Mouse (Mus musculus) intestine, postnatal 0 days (tissue): ENCODE measurements around the gene Osbpl10. TPM values are rescaled to one million over a fixed set of nuclear protein-coding genes. Genes with fewer than 3 reads are reported as not detected.

Source experiments
- ATAC-seq: fragments of 200-750 bp; cut with Nextera tagmentation; 2 replicates; pipeline ENCODE4 v1.8.0; 2017; ENCODE audit warnings: mild to moderate bottlenecking, moderate TSS enrichment, moderate library complexity
- H3K27ac ChIP-seq: fragments of 300-500 bp; sonication (generic); 2 replicates; pipeline ENCODE4 v1.5.1; 2014; ENCODE audit warnings: mild to moderate bottlenecking, low read depth, low read length, moderate library complexity
- H3K27me3 ChIP-seq: fragments of 300-500 bp; sonication (generic); replicated peaks from 2 replicates; pipeline ENCODE4 v1.6.1; 2014; ENCODE audit warnings: low read length, mixed read lengths; ENCODE audit not compliant: control insufficient read depth, insufficient read depth
- H3K36me3 ChIP-seq: fragments of 300-500 bp; sonication (generic); 2 replicates; pipeline ENCODE4 v1.6.1; 2014; ENCODE audit warnings: mild to moderate bottlenecking, moderate library complexity; ENCODE audit not compliant: control insufficient read depth, insufficient read depth
- H3K4me1 ChIP-seq: fragments of 300-500 bp; sonication (generic); replicated peaks from 2 replicates; pipeline ENCODE4 v1.6.1; 2014; ENCODE audit warnings: antibody characterized with exemption, low read length, mixed read lengths; ENCODE audit not compliant: control insufficient read depth, insufficient read depth
- H3K4me2 ChIP-seq: fragments of 300-500 bp; sonication (generic); replicated peaks from 2 replicates; pipeline ENCODE4 v1.6.1; 2014; ENCODE audit warnings: low read depth, mild to moderate bottlenecking, moderate library complexity
- H3K4me3 ChIP-seq: fragments of 300-500 bp; sonication (generic); 2 replicates; pipeline ENCODE4 v1.5.1; 2014; ENCODE audit warnings: low read depth, low read length
- H3K9ac ChIP-seq: fragments of 300-500 bp; sonication (generic); 2 replicates; pipeline ENCODE4 v1.6.1; 2014; ENCODE audit warnings: mild to moderate bottlenecking, low read depth, low read length
- H3K9me3 ChIP-seq: fragments of 300-500 bp; sonication (generic); 2 replicates; pipeline ENCODE4 v1.6.1; 2016; ENCODE audit warnings: mixed run types; ENCODE audit not compliant: control insufficient read depth
- CTCF ChIP-seq: sonication (generic); IDR thresholded peaks from 2 replicates; pipeline ENCODE4 v1.5.1; 2016; ENCODE audit warnings: low read depth, mild to moderate bottlenecking, control low read depth, antibody characterized with exemption, moderate library complexity
- WGBS: fragments of 180-500 bp; shearing (Covaris S2); extraction: QIAGEN DNeasy Blood & Tissue Kit; methylation state at CpG from one replicate; pipeline ENCODE4 v1.1.7; 2014; 5-methylcytosine and 5-hydroxymethylcytosine counted together
- polyA plus RNA-seq: library from polyadenylated mRNA; unstranded; fragments of >200 nt; fragmentation: Nextera tagmentation; extraction: Ambion mirVana; gene quantifications from 2 replicates; pipeline ENCODE4 v1.2.1, GENCODE M21; 2015

The Osbpl10 gene
- polyA plus RNA-seq, 1 experiment from 2014 or later: 4.3 TPM

DNA sequence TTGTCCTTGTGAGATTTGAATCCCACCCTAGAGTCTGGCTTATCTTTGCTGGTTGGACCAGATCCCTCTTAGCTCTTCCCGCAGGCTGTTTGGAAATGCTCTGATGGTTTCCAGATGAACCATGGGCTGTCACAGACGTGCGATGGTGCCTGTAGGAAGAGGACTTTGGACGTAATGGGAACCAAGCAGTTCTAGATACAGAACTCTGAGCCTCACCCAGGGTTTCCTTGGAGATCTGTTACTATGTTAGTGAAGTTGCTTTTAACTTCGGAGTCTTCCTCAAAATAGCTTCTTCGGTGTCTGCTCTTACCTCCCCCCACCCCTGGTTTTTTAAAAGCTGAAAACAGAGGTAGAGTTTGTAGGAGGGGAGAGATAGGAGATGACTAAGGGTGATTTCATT, 1.6 kb downstream of the Osbpl10 start:
- no peaks in the 10 kb centered on the region for H3K27me3 ChIP-seq
- no peak for ATAC-seq
- H3K4me2 ChIP-seq: peak overlapping the region; percentile 95
- H3K4me3 ChIP-seq: 0 out of 2 replicates have a peak overlapping the region, but pooled peaks have one; percentile 84
- WGBS: 30% methylated on average over 6 of the region's 6 CpGs
- TF ChIP-seq CTCF: no peak
- H3K9me3 ChIP-seq: no peaks in the 10 kb centered on the region
- H3K27ac ChIP-seq: 0 out of 2 replicates have a peak overlapping the region, but pooled peaks have one; percentile 28
- no peak overlapping the region for H3K9ac ChIP-seq
- H3K36me3 ChIP-seq: no peaks in the 10 kb centered on the region
- H3K4me1 ChIP-seq: peaks cover 11% of the 10 kb centered on the region

DNA sequence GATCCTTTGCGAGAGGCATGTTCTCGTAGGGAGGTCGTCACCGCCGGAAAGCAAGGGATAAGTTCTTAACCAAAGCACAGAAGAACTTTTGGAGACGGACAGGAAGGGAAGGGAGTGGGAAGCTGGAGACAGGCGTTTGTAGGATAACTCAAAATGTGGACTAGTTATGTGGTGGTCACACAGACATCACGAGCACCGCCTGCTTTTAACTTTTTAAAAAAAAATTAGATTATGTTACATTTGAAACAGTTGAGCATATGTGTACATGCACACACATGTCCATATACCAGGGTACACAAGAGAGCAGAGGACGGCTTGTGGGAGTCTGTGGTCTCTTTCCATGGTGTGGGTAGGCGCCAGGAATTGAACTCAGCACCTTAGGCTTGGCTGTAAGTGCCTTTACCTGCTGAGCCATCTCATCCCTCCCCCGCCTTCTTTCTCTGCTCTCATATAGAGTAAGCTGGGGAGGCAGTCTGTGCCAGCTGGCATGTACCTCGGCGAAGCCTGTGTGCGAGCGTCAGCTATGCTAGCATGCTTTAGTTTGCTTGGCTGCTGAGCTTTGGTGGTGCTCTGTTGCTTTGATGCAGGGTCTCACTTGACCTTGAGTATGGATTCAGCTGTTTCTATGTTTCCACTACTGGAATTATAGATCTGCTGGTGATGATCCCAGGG, 4.5 kb downstream of the Osbpl10 start, which contains the start of gene Rps27rt:
Gene Rps27rt (minus strand): TSS at position 51 of the 672 bp plus-strand sequence.
- WGBS: 94% methylated on average over 16 of the region's 16 CpGs
- peaks cover 11% of the 10 kb centered on the region for H3K4me1 ChIP-seq
- H3K4me3 ChIP-seq: no peak within 1 kb of the TSS
- no peaks in the 10 kb centered on the region for H3K27me3 ChIP-seq
- no peak within 1 kb of the TSS for H3K9ac ChIP-seq
- no peak within 1 kb of the TSS for H3K27ac ChIP-seq
- no peak within 1 kb of the TSS for H3K4me2 ChIP-seq
- H3K36me3 ChIP-seq: no peaks in the 10 kb centered on the region
- ATAC-seq: no peak
- TF ChIP-seq CTCF: no peak
- no peaks in the 10 kb centered on the region for H3K9me3 ChIP-seq

DNA sequence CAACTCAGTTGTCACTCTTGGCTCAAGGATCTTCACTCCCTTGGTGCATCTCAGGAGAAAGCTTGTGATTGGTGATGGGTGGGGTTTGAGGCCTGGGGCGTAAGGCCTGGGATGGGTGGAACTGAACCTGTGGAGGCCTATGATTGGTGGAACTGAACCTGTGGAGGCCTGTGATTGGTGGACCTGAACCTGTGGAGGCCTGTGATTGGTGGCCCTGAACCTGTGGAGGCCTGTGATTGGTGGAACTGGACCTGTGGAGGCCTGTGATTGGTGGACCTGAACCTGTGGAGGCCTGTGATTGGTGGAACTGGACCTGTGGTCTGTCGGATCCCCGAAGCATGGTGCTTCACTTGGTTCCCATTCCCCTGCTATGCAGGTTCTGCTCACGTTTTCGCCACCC, 7.4 kb downstream of the Osbpl10 start:
- WGBS: 92% methylated on average over 5 of the region's 5 CpGs
- no peak overlapping the region for H3K9ac ChIP-seq

GRCm38 (mm10) chr9:114986361-114986760, 8.0 kb downstream of the Osbpl10 start:
- Histone ChIP-seq H3K27me3 (no peaks in the 10 kb centered on the region), H3K27ac (no peak overlapping the region), H3K36me3 (no peaks in the 10 kb centered on the region), H3K9ac (no peak overlapping the region), H3K4me3 (no peak overlapping the region), H3K4me2 (no peak overlapping the region), H3K9me3 (no peaks in the 10 kb centered on the region), H3K4me1 (no peaks in the 10 kb centered on the region)
- no peak for TF ChIP-seq CTCF
- WGBS: 88% methylated on average over 5 of the region's 5 CpGs
- no peak for ATAC-seq

More for the DNA sequence above, 7.4 kb downstream of the Osbpl10 start:
- H3K4me2 ChIP-seq: no peak overlapping the region
- H3K4me3 ChIP-seq: no peak overlapping the region
- no peak for ATAC-seq
- no peaks in the 10 kb centered on the region for H3K36me3 ChIP-seq
- no peak overlapping the region for H3K27ac ChIP-seq
- no peak for TF ChIP-seq CTCF
- no peaks in the 10 kb centered on the region for H3K9me3 ChIP-seq
- H3K27me3 ChIP-seq: no peaks in the 10 kb centered on the region
- no peaks in the 10 kb centered on the region; the same call in 1 of the 2 replicates for H3K4me1 ChIP-seq

- TF ChIP-seq CTCF: no peak
- WGBS: 96% methylated on average over 3 of the region's 3 CpGs
- H3K27me3 ChIP-seq: no peaks in the 10 kb centered on the region
Measured at GRCm38 (mm10) chr9:114988029-114988428, 9.7 kb downstream of the Osbpl10 start.

DNA sequence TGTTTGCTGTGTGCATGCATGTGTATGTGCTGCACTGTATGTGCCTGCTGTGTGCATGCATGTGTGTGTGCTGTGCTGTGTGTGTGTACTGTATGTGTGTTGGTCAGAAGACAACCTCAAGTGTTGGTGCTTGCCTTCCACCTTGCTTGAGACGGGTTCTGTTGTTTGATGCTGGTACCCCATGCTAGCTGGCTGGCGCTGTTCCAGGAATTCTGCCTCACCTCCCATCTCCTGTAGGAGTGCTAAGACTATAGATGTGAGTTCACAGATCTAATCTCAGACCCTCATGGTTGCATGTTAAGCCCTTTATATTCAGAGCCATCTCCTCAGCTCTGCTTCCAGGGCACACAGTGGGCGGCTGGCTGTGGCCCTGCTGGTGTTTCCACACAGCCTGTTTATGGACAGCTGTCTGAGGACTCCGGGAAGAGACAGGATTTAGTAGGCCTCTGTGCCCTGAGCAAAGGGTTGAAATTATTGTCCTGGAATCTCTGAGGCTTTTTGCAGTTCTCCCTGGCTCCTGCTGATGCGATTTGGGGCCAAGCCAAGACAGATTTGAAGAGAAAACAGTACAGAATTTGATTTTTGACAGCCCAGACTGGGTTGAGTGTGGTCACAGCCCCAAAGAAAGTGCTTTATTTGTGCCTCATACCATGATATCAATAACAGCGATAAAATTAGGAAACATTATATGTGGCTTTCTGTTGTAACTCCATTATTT, 10.4 kb downstream of the Osbpl10 start:
- no peak overlapping the region for H3K9ac ChIP-seq
- no peak overlapping the region for H3K4me2 ChIP-seq
- no peaks in the 10 kb centered on the region for H3K9me3 ChIP-seq
- no peak for TF ChIP-seq CTCF
- 78% methylated on average over 6 of the region's 6 CpGs for whole genome bisulfite sequencing
- H3K27me3 ChIP-seq: no peaks in the 10 kb centered on the region
- H3K27ac ChIP-seq: no peak overlapping the region
- no peak overlapping the region for H3K4me3 ChIP-seq
- ATAC-seq: no peak
- H3K4me1 ChIP-seq: no peaks in the 10 kb centered on the region
- H3K36me3 ChIP-seq: no peaks in the 10 kb centered on the region

More at GRCm38 (mm10) chr9:114988029-114988428, 9.7 kb downstream of the Osbpl10 start:
- no peak overlapping the region for H3K27ac ChIP-seq
- no peak overlapping the region for H3K4me2 ChIP-seq
- no peaks in the 10 kb centered on the region for H3K9me3 ChIP-seq
- H3K9ac ChIP-seq: no peak overlapping the region
- no peak overlapping the region for H3K4me3 ChIP-seq
- no peak for ATAC-seq
- H3K36me3 ChIP-seq: no peaks in the 10 kb centered on the region
- no peaks in the 10 kb centered on the region for H3K4me1 ChIP-seq
